22 mouse cellular contexts compared by ENCODE assay signal in genomic region chr12:33717053-33717452, GRCm38 (mm10).
DNase-seq lines count a peak whose midpoint lies in the region; ATAC-seq and TF ChIP-seq lines count a peak whose summit lies in the region.
"Had no signal": no experiment of that assay in that cellular context is flagged by ENCODE, and none has a peak within 500 bp of the region (broad histone marks: within the 10 kb centered on the region; RNA-seq: fewer than 3 reads in every experiment).

No protein-coding gene starts in this region.

- H3K27ac ChIP-seq in forebrain, embryonic 13.5 days: no peak overlapping the region
- H3K27ac ChIP-seq in forebrain, embryonic 12.5 days: no peak overlapping the region
- 0 out of 2 replicates have a peak overlapping the region, but pooled peaks have one; percentile 51 for H3K27ac ChIP-seq in kidney, embryonic 15.5 days
- H3K27ac ChIP-seq in kidney, embryonic 16.5 days (ENCODE audit: low read length): no peak overlapping the region
- H3K27ac ChIP-seq in stomach, embryonic 14.5 days (ENCODE audit: low read length): peak overlapping the region; percentile 78; the same call in 1 of the 2 replicates
- H3K27ac ChIP-seq in stomach, postnatal 0 days (replicated peaks): no peak overlapping the region
- H3K27ac ChIP-seq: gastrocnemius, adult 2 months; hindbrain, embryonic 15.5 days; left cerebral cortex, adult 2 months; liver, embryonic 13.5 days; lung, embryonic 15.5 days; macrophage; midbrain, embryonic 13.5 days had no signal

- no peak overlapping the region for H3K4me2 ChIP-seq in forebrain, embryonic 13.5 days
- no peak overlapping the region for H3K4me2 ChIP-seq in forebrain, embryonic 12.5 days
- no peak overlapping the region for H3K4me2 ChIP-seq in kidney, embryonic 15.5 days
- H3K4me2 ChIP-seq in kidney, embryonic 16.5 days (replicated peaks; ENCODE audit: low read depth, low read length): no peak overlapping the region
- H3K4me2 ChIP-seq in stomach, embryonic 14.5 days (replicated peaks; ENCODE audit: low read depth, low read length): no peak overlapping the region
- H3K4me2 ChIP-seq in stomach, postnatal 0 days (replicated peaks; ENCODE audit: low read depth): no peak overlapping the region
- H3K4me2 ChIP-seq: liver, embryonic 13.5 days had no signal

- no peak for TF ChIP-seq CTCF in stomach, postnatal 0 days (IDR thresholded peaks at IDR 0.05; ENCODE audit: low read depth)

- no peak overlapping the region for H3K9ac ChIP-seq in forebrain, embryonic 13.5 days
- no peak overlapping the region for H3K9ac ChIP-seq in forebrain, embryonic 12.5 days
- H3K9ac ChIP-seq in kidney, embryonic 15.5 days: no peak overlapping the region
- no peak overlapping the region for H3K9ac ChIP-seq in kidney, embryonic 16.5 days (replicated peaks; ENCODE audit: low read length)
- H3K9ac ChIP-seq in stomach, embryonic 14.5 days (replicated peaks; ENCODE audit: low read depth, low read length): no peak overlapping the region
- no peak overlapping the region for H3K9ac ChIP-seq in stomach, postnatal 0 days (ENCODE audit: low read length)
- H3K9ac ChIP-seq: liver, embryonic 13.5 days had no signal

- DNase-seq in stomach, postnatal 0 days (ENCODE audit: low spot score): no peak
- DNase-seq: cerebellum, adult 8-10 months; gastrocnemius, adult 2 months; kidney, postnatal 25 days; layer of hippocampus, adult 9-11 months; liver, embryonic 13.5 days; right cerebral cortex, postnatal 14 days; spleen, adult 18-20 months; thymus, adult 2 months had no signal

- H3K36me3 ChIP-seq in forebrain, embryonic 13.5 days (ENCODE audit: poor library complexity, severe bottlenecking): no peaks in the 10 kb centered on the region
- no peaks in the 10 kb centered on the region for H3K36me3 ChIP-seq in forebrain, embryonic 12.5 days (replicated peaks)
- H3K36me3 ChIP-seq in kidney, embryonic 15.5 days: no peaks in the 10 kb centered on the region
- no peaks in the 10 kb centered on the region for H3K36me3 ChIP-seq in kidney, embryonic 16.5 days (ENCODE audit: insufficient read depth, low read length)
- H3K36me3 ChIP-seq in stomach, embryonic 14.5 days (ENCODE audit: control insufficient read depth, insufficient read depth, low read length): no peaks in the 10 kb centered on the region
- H3K36me3 ChIP-seq in stomach, postnatal 0 days (ENCODE audit: control insufficient read depth, insufficient read depth, low read length): no peaks in the 10 kb centered on the region
- H3K36me3 ChIP-seq: heart, embryonic 10.5 days; hindbrain, embryonic 15.5 days; liver, embryonic 13.5 days; lung, embryonic 15.5 days; midbrain, embryonic 13.5 days had no signal

- no peak overlapping the region for H3K4me3 ChIP-seq in forebrain, embryonic 13.5 days
- no peak overlapping the region for H3K4me3 ChIP-seq in forebrain, embryonic 12.5 days (replicated peaks)
- no peak overlapping the region for H3K4me3 ChIP-seq in kidney, embryonic 15.5 days (replicated peaks)
- no peak overlapping the region for H3K4me3 ChIP-seq in kidney, embryonic 16.5 days (ENCODE audit: low read length)
- H3K4me3 ChIP-seq in stomach, embryonic 14.5 days (ENCODE audit: low read depth, low read length): no peak overlapping the region
- no peak overlapping the region for H3K4me3 ChIP-seq in stomach, postnatal 0 days (ENCODE audit: low read depth, low read length)
- H3K4me3 ChIP-seq: hindbrain, embryonic 15.5 days; left cerebral cortex, adult 2 months; liver, embryonic 13.5 days had no signal

- peaks cover 12% of the 10 kb centered on the region for H3K4me1 ChIP-seq in forebrain, embryonic 13.5 days
- peaks cover 4% of the 10 kb centered on the region; the same call in 1 of the 2 replicates for H3K4me1 ChIP-seq in forebrain, embryonic 12.5 days
- H3K4me1 ChIP-seq in kidney, embryonic 15.5 days: peaks cover 18% of the 10 kb centered on the region
- peaks cover 13% of the 10 kb centered on the region for H3K4me1 ChIP-seq in kidney, embryonic 16.5 days (ENCODE audit: insufficient read depth, low read length)
- H3K4me1 ChIP-seq in stomach, embryonic 14.5 days (ENCODE audit: control insufficient read depth, insufficient read depth, low read length): peaks cover 12% of the 10 kb centered on the region; the same call in 1 of the 2 replicates
- H3K4me1 ChIP-seq in stomach, postnatal 0 days (replicated peaks; ENCODE audit: control insufficient read depth, insufficient read depth): no peaks in the 10 kb centered on the region
- H3K4me1 ChIP-seq: heart, embryonic 10.5 days; hindbrain, embryonic 15.5 days; liver, embryonic 13.5 days had no signal

- H3K9me3 ChIP-seq in forebrain, embryonic 13.5 days (replicated peaks): no peaks in the 10 kb centered on the region
- H3K9me3 ChIP-seq in forebrain, embryonic 12.5 days: no peaks in the 10 kb centered on the region
- H3K9me3 ChIP-seq in kidney, embryonic 15.5 days (replicated peaks): no peaks in the 10 kb centered on the region
- H3K9me3 ChIP-seq in kidney, embryonic 16.5 days (ENCODE audit: low read length): no peaks in the 10 kb centered on the region
- H3K9me3 ChIP-seq in stomach, embryonic 14.5 days (ENCODE audit: control insufficient read depth, low read depth, low read length): no peaks in the 10 kb centered on the region
- no peaks in the 10 kb centered on the region for H3K9me3 ChIP-seq in stomach, postnatal 0 days (ENCODE audit: control insufficient read depth, low read length)
- H3K9me3 ChIP-seq: heart, embryonic 10.5 days; hindbrain, embryonic 15.5 days; liver, embryonic 13.5 days; lung, embryonic 15.5 days; midbrain, embryonic 13.5 days had no signal

- TF ChIP-seq EP300 in stomach, postnatal 0 days (optimal IDR thresholded peaks at IDR 0.05): no peak

- ATAC-seq in forebrain, embryonic 13.5 days: peak; percentile 57; the same call in 1 of the 2 replicates
- no peak for ATAC-seq in forebrain, embryonic 12.5 days (ENCODE audit: low FRiP score)
- ATAC-seq in kidney, embryonic 15.5 days (replicated peaks; ENCODE audit: low FRiP score): no peak
- ATAC-seq in kidney, embryonic 16.5 days (ENCODE audit: low FRiP score, low TSS enrichment): no peak
- ATAC-seq in stomach, embryonic 14.5 days (ENCODE audit: insufficient number of reproducible peaks, insufficient read depth, low FRiP score, low read depth): no peak
- no peak for ATAC-seq in stomach, postnatal 0 days (ENCODE audit: low FRiP score, low TSS enrichment)
- ATAC-seq in frontal cortex, adult (ENCODE audit: low TSS enrichment): no peak
- ATAC-seq: intestine, embryonic 16.5 days had no signal

- WGBS in forebrain, embryonic 13.5 days: 15% methylated on average over 4 of the region's 4 CpGs
- 20% methylated on average over 4 of the region's 4 CpGs for WGBS in forebrain, embryonic 12.5 days
- WGBS in kidney, embryonic 15.5 days: 23% methylated on average over 4 of the region's 4 CpGs
- WGBS in kidney, embryonic 16.5 days: 17% methylated on average over 4 of the region's 4 CpGs
- WGBS in stomach, embryonic 14.5 days: 49% methylated on average over 4 of the region's 4 CpGs
- 43% methylated on average over 4 of the region's 4 CpGs for WGBS in stomach, postnatal 0 days

- H3K27me3 ChIP-seq in forebrain, embryonic 13.5 days: no peaks in the 10 kb centered on the region
- no peaks in the 10 kb centered on the region for H3K27me3 ChIP-seq in forebrain, embryonic 12.5 days
- no peaks in the 10 kb centered on the region for H3K27me3 ChIP-seq in kidney, embryonic 15.5 days
- H3K27me3 ChIP-seq in kidney, embryonic 16.5 days (ENCODE audit: insufficient read depth, low read length): no peaks in the 10 kb centered on the region
- H3K27me3 ChIP-seq in stomach, embryonic 14.5 days (ENCODE audit: control insufficient read depth, insufficient read depth, low read length): no peaks in the 10 kb centered on the region
- no peaks in the 10 kb centered on the region for H3K27me3 ChIP-seq in stomach, postnatal 0 days (ENCODE audit: control insufficient read depth, insufficient read depth, low read length)
- H3K27me3 ChIP-seq: hindbrain, embryonic 15.5 days; liver, embryonic 13.5 days; lung, embryonic 15.5 days; midbrain, embryonic 13.5 days had no signal

Comparison
In these comparisons a context has a peak if more than half of its experiments do, and no peak if none do; other contexts are left out.
1. H3K27ac ChIP-seq: peak in kidney, embryonic 15.5 days (single experiment) and stomach, embryonic 14.5 days (single experiment); none in forebrain, embryonic 13.5 days (single experiment), forebrain, embryonic 12.5 days (single experiment), kidney, embryonic 16.5 days (single experiment) and stomach, postnatal 0 days (single experiment).